Mouse (Mus musculus) embryonic facial prominence, embryonic 10.5 days (tissue): ENCODE measurements around the gene Olfr1419. TPM values are rescaled to one million over a fixed set of nuclear protein-coding genes. Genes with fewer than 3 reads are reported as not detected.
A peak's percentile ranks its signal among the peaks of the same experiment; 100 is the strongest.

Source experiments
- DNase-seq: peaks from one replicate; pipeline ENCODE4 v3.0.0-alpha.2; 2017; ENCODE audit warnings: low spot score
- H3K27ac ChIP-seq: fragments of 300-500 bp; sonication (generic); replicated peaks from 2 replicates; pipeline ENCODE4 v1.5.1; 2016; ENCODE audit warnings: mild to moderate bottlenecking
- H3K27me3 ChIP-seq: fragments of 300-500 bp; sonication (generic); replicated peaks from 2 replicates; pipeline ENCODE4 v1.6.1; 2016; ENCODE audit warnings: low read depth, mild to moderate bottlenecking; ENCODE audit not compliant: poor library complexity, severe bottlenecking
- H3K36me3 ChIP-seq: fragments of 300-500 bp; sonication (generic); replicated peaks from 2 replicates; pipeline ENCODE4 v1.6.1; 2016; ENCODE audit warnings: mild to moderate bottlenecking, moderate library complexity
- H3K4me1 ChIP-seq: fragments of 300-500 bp; sonication (generic); 2 replicates; pipeline ENCODE4 v1.6.1; 2016
- H3K4me3 ChIP-seq: fragments of 300-500 bp; sonication (generic); 2 replicates; pipeline ENCODE4 v1.5.1; 2016; ENCODE audit warnings: mild to moderate bottlenecking, moderate library complexity
- H3K9me3 ChIP-seq: fragments of 300-500 bp; sonication (generic); 2 replicates; pipeline ENCODE4 v1.6.1; 2016; ENCODE audit warnings: mild to moderate bottlenecking
- WGBS: fragments of 180-500 bp; shearing (Covaris S2); methylation state at CpG from one replicate; pipeline ENCODE4 v1.1.7; 2016; 5-methylcytosine and 5-hydroxymethylcytosine counted together
- microRNA-seq: library from miRNA; unstranded; fragments of <30 nt; microRNA quantifications from one replicate; pipeline ENCODE4, GENCODE M21; 2017
- polyA plus RNA-seq: library from polyadenylated mRNA; unstranded; fragments of >200 nt; fragmentation: Nextera tagmentation; extraction: Ambion mirVana; gene quantifications from 2 replicates; pipeline ENCODE4 v1.2.1, GENCODE M21; 2016

The Olfr1419 gene
- polyA plus RNA-seq, 1 experiment from 2014 or later = not detected

- H3K4me3 ChIP-seq = no peak overlapping the region
- H3K9me3 ChIP-seq = no peaks in the 10 kb centered on the region
- WGBS = 88% methylated on average over 2 of the region's 2 CpGs
- H3K27ac ChIP-seq = no peak overlapping the region
- no peaks in the 10 kb centered on the region for H3K36me3 ChIP-seq
- H3K27me3 ChIP-seq = no peaks in the 10 kb centered on the region
- no peak for DNase-seq
- H3K4me1 ChIP-seq = no peaks in the 10 kb centered on the region
Observed at GRCm38 (mm10) chr19:11854821-11855220, 20.1 kb downstream of the Olfr1419 start.

GRCm38 (mm10) chr19:11852652-11853051 lies 22.3 kb downstream of the Olfr1419 start:
- Histone ChIP-seq H3K36me3 (no peaks in the 10 kb centered on the region), H3K27ac (no peak overlapping the region), H3K4me3 (no peak overlapping the region), H3K9me3 (no peaks in the 10 kb centered on the region), H3K4me1 (no peaks in the 10 kb centered on the region), H3K27me3 (no peaks in the 10 kb centered on the region)
- 64% methylated on average over 4 of the region's 4 CpGs for WGBS
- DNase-seq = no peak

- no peak for DNase-seq
- Histone ChIP-seq H3K27me3 (no peaks in the 10 kb centered on the region), H3K36me3 (no peaks in the 10 kb centered on the region), H3K27ac (no peak overlapping the region), H3K9me3 (no peaks in the 10 kb centered on the region), H3K4me1 (no peaks in the 10 kb centered on the region), H3K4me3 (no peak overlapping the region)
- WGBS = 84% methylated on average over 4 of the region's 4 CpGs
Observed at GRCm38 (mm10) chr19:11846333-11846732, 28.6 kb downstream of the Olfr1419 start.

GRCm38 (mm10) chr19:11839119-11839518 lies 35.8 kb downstream of the Olfr1419 start, which contains the start of gene Olfr1417:
Olfr1417 (minus strand) TSS chr19:11839219.
- whole genome bisulfite sequencing = 85% methylated on average over 4 of the region's 4 CpGs
- no peak for DNase-seq
- H3K4me1 ChIP-seq = no peaks in the 10 kb centered on the region
- no peaks in the 10 kb centered on the region for H3K27me3 ChIP-seq
- H3K27ac ChIP-seq = no peak within 1 kb of the TSS
- H3K36me3 ChIP-seq = no peaks in the 10 kb centered on the region
- no peaks in the 10 kb centered on the region for H3K9me3 ChIP-seq
- H3K4me3 ChIP-seq = no peak within 1 kb of the TSS

- WGBS = 29% methylated on average over 4 of the region's 4 CpGs
- H3K27me3 ChIP-seq = peaks cover 19% of the 10 kb centered on the region
- no peak for DNase-seq
- peaks cover 11% of the 10 kb centered on the region for H3K4me1 ChIP-seq
- H3K27ac ChIP-seq = no peak overlapping the region
- no peak overlapping the region for H3K4me3 ChIP-seq
- no peaks in the 10 kb centered on the region for H3K36me3 ChIP-seq
- no peaks in the 10 kb centered on the region for H3K9me3 ChIP-seq
Observed at GRCm38 (mm10) chr19:11823346-11824065, 51.4 kb downstream of the Olfr1419 start.

GRCm38 (mm10) chr19:11820211-11820610 lies 54.7 kb downstream of the Olfr1419 start:
- Histone ChIP-seq H3K27me3 (peaks cover 52% of the 10 kb centered on the region), H3K27ac (no peak overlapping the region), H3K9me3 (no peaks in the 10 kb centered on the region), H3K4me3 (peak overlapping the region; percentile 77), H3K4me1 (peaks cover 17% of the 10 kb centered on the region), H3K36me3 (no peaks in the 10 kb centered on the region)
- DNase-seq = no peak
- 26% methylated on average over 6 of the region's 6 CpGs for WGBS

- DNase-seq = peak; percentile 91
- Histone ChIP-seq H3K4me1 (peaks cover 17% of the 10 kb centered on the region), H3K27me3 (peaks cover 56% of the 10 kb centered on the region), H3K36me3 (no peaks in the 10 kb centered on the region), H3K27ac (no peak overlapping the region), H3K4me3 (peak overlapping the region; percentile 77), H3K9me3 (no peaks in the 10 kb centered on the region)
- WGBS = 1% methylated on average over 15 of the region's 15 CpGs
Observed at GRCm38 (mm10) chr19:11819800-11820199, 55.1 kb downstream of the Olfr1419 start.

- H3K36me3 ChIP-seq = no peaks in the 10 kb centered on the region
- DNase-seq = peak; percentile 47
- H3K9me3 ChIP-seq = no peaks in the 10 kb centered on the region
- peak within 1 kb of the TSS; percentile 77 for H3K4me3 ChIP-seq
- H3K27me3 ChIP-seq = peaks cover 57% of the 10 kb centered on the region
- peaks cover 17% of the 10 kb centered on the region for H3K4me1 ChIP-seq
- under 1% methylated on average over 20 of the region's 20 CpGs for WGBS
- H3K27ac ChIP-seq = peak within 1 kb of the TSS; percentile 78
Observed at GRCm38 (mm10) chr19:11819143-11819700, 55.7 kb downstream of the Olfr1419 start, which contains the start of gene Stx3. Stx3 (minus strand) TSS chr19:11819403.

Small RNA genes within 50 kb of the gene (microRNA-seq; reads per million reads assigned to microRNA genes)
- 13.4 reads per million, percentile 24 among the genes with 10 or more reads in this experiment for gene Mir6994

Other genes starting within 250 kb of the Olfr1419 start
- 0.21 and 0.31 TPM in 2 replicates for gene Ms4a3, start 234.3 kb downstream of the Olfr1419 start, polyA plus RNA-seq
- gene Oosp2, start 214.5 kb downstream of the Olfr1419 start, polyA plus RNA-seq = not detected in 2 replicates
- gene Oosp1, start 184.0 kb downstream of the Olfr1419 start, polyA plus RNA-seq = not detected in 2 replicates
- not detected in 2 replicates for gene Oosp3, start 178.1 kb downstream of the Olfr1419 start, polyA plus RNA-seq
- not detected in 2 replicates for gene Gif, start 127.6 kb downstream of the Olfr1419 start, polyA plus RNA-seq
- gene Mrpl16, start 104.7 kb downstream of the Olfr1419 start, polyA plus RNA-seq = 58.5 and 59.5 TPM in 2 replicates
- 9.8 and 10.7 TPM in 2 replicates for gene Stx3, start 55.7 kb downstream of the Olfr1419 start, polyA plus RNA-seq
- not detected in 2 replicates for gene Olfr1417, start 35.9 kb downstream of the Olfr1419 start, polyA plus RNA-seq
- not detected in 2 replicates for gene Olfr1418, start 14.0 kb downstream of the Olfr1419 start, polyA plus RNA-seq
- not detected in 2 replicates for gene Olfr1420, start 11.5 kb upstream of the Olfr1419 start, polyA plus RNA-seq
- 23.4 and 23.6 TPM in 2 replicates for gene Patl1, start 37.3 kb upstream of the Olfr1419 start, polyA plus RNA-seq
- 2.8 and 3.5 TPM in 2 replicates for gene Osbp, start 90.8 kb upstream of the Olfr1419 start, polyA plus RNA-seq
- 0.04 and 0.09 TPM in 2 replicates for gene Olfr1423, start 166.2 kb upstream of the Olfr1419 start, polyA plus RNA-seq
- not detected in 2 replicates for gene Olfr1424, start 187.6 kb upstream of the Olfr1419 start, polyA plus RNA-seq
- gene Olfr1425, start 202.6 kb upstream of the Olfr1419 start, polyA plus RNA-seq = not detected in 2 replicates
- gene Olfr1426, start 216.9 kb upstream of the Olfr1419 start, polyA plus RNA-seq = not detected in 2 replicates
- not detected in 2 replicates for gene Olfr1427, start 228.2 kb upstream of the Olfr1419 start, polyA plus RNA-seq
- gene Olfr1428, start 240.8 kb upstream of the Olfr1419 start, polyA plus RNA-seq = not detected in 2 replicates
- gene Olfr76, start 248.1 kb upstream of the Olfr1419 start, polyA plus RNA-seq = not detected in 2 replicates